Mouse (Mus musculus) embryonic stem cell, embryonic (primary cell): ENCODE measurements around the gene Nme9.

Source experiments
- CTCF ChIA-PET, 4 experiments: fragments of 300-600 bp in 2 of 4; fragments of 350-600 bp in 2 of 4; sonication (Branson Sonifier 250); formaldehyde crosslinking; loops; one replicate each; lab custom pipeline; 2022; ENCODE audit warnings: inconsistent platforms in 2 of 4; lab: Charles Lee
- POLR2A ChIA-PET, 4 experiments: fragments of 300-600 bp in 2 of 4; fragments of 350-600 bp in 2 of 4; sonication (Branson Sonifier 250); formaldehyde crosslinking; loops; one replicate each; lab custom pipeline; 2022; ENCODE audit warnings: antibody characterized with exemption in 4 of 4, inconsistent platforms in 1 of 4; lab: Charles Lee

The Nme9 gene

GRCm38 (mm10) chr9:99487841-99488240 lies 36.6 kb downstream of the Nme9 start:
- POLR2A ChIA-PET, result interaction anchor here in 1 of 4 experiments (0.6 to 0.8 kb wide), 3 partner anchors 29 to 80 kb away, joined by 3 read pairs; no protein-coding TSS in a partner anchor
- CTCF ChIA-PET, result no interaction called here

GRCm38 (mm10) chr9:99491050-99491449 lies 39.8 kb downstream of the Nme9 start:
- CTCF ChIA-PET, result no interaction called here

DNA sequence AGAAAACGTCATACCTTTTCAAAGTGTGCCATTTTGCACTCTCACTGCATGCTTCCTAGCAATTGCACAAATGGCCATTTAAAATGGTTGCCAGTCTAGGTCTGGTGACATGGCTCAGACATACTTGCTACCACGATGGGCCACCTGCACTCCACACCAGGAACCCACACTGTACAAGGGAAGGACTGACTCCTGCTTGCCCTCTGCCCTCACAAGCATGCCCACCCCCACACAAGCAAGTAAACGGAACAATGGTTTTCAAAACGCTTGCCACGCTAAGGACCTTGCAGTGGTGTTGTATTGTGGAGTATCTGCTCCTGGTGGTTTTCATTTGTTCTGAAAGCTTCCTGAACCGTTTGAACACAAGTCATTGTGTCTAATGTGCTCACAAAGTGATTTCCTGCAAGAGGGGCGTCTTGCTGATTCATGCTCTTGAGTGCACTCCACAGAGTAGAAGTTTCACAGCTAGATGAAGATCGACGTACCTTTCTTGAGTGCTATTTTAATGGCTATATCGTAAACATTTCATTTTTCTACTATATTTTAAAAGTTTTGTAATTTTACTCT lies 41.4 kb downstream of the Nme9 start:
- ChIA-PET CTCF (interaction anchor here in 1 of 4 experiments (0.5 kb wide), 1 partner anchor 843 kb away, joined by 4 read pairs; no protein-coding TSS in a partner anchor), POLR2A (interaction anchor here in 1 of 4 experiments (0.9 to 2.0 kb wide), 2 partner anchors 9 to 40 kb away, joined by 3 to 9 read pairs; no protein-coding TSS in a partner anchor)

More at GRCm38 (mm10) chr9:99491050-99491449, 39.8 kb downstream of the Nme9 start:
- POLR2A ChIA-PET, result interaction anchor here in 1 of 4 experiments (2.0 kb wide), 1 partner anchor 38 kb away, joined by 9 read pairs; no protein-coding TSS in a partner anchor

DNA sequence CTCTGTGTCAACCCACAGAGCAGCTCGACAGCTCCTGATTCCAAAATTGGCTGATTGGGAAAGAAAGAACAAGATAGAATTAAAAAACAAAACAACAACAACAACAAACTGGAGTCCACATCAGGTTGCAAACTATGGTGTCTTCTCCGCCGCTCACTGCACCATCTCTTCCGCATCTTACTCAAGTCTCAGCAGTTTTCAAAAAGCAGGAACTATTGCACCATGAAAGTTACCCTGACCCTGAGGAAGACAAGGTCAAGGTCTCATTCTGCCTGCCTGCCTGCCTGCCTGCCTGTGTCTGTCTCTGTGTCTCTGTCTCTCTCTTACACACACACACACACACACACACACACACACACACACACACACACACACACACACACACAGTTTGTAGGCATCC lies 48.1 kb downstream of the Nme9 start:
- CTCF ChIA-PET, result interaction anchor here in 1 of 4 experiments (1.7 kb wide), 1 partner anchor 30 kb away, joined by 4 read pairs; no protein-coding TSS in a partner anchor
- POLR2A ChIA-PET, result interaction anchor here in 1 of 4 experiments (1.0 kb wide), 1 partner anchor 10 kb away, joined by 3 read pairs; no protein-coding TSS in a partner anchor

DNA sequence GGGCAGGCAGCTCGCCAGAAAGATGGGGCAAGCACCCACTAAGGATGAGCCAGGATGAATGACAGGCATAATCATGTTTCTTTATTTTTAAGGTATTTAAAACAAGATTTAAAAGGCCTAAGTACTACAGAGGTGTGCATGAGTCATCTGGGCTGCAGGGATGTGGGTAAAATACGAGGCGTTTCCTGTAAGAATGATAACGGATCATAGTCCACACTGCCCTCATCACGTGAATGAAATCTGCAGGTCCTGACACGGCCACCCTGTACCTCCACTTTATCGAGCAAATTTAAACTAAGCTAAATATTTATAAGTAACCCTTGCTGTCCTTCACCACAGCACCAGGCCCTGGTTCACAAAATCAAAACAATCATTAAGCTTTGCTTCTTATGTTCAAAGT lies 54.6 kb downstream of the Nme9 start:
- ChIA-PET POLR2A (interaction anchor here in 1 of 4 experiments (1.2 kb wide), 1 partner anchor 11 kb away, joined by 3 read pairs; no protein-coding TSS in a partner anchor), CTCF (no interaction called here)
